Mouse (Mus musculus): ENCODE measurements around the gene Afmid.
"Not testable (repeated sequence)": the region's sequence is repeated elsewhere in the genome, so short reads cannot be mapped to it uniquely, and the experiment has no call there.

The Afmid gene

GRCm38 (mm10) chr11:117794035-117794551 is 31.6 kb upstream of the Afmid start:
- peak in 1 of 2 experiments; percentile 23 for DNase-seq (ENCODE audit: low spot score in 2 of 2)

DNA sequence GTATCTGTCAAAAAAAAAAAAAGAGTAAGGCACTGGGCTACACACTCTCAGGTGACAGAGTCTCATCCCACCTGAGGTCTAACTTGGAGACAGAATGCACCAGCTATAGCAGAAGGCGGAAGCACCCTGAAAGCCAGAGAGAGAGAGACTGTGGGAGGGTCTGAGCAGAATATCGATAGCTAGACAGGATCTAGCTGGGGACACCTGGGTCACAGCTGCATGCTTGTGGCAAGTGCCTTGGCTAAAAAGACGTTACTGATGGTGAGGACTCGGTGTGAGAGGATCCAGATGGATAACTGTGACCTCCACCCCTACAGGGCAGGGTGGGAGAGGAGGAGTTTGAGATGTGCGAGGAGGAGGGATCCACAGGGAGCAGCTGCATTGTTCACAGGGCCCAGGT is 28.8 kb upstream of the Afmid start:
- peak; percentile 42 to 50 for DNase-seq (ENCODE audit: low spot score in 2 of 2)

- peak; percentile 77 to 81 for DNase-seq (ENCODE audit: low spot score in 2 of 2)
These were observed 28.1 kb upstream of the Afmid start, which contains the start of gene 6030468B19Rik for GRCm38 (mm10) chr11:117797511-117798159. TSS of gene 6030468B19Rik (plus strand) at chr11:117797660.

DNA sequence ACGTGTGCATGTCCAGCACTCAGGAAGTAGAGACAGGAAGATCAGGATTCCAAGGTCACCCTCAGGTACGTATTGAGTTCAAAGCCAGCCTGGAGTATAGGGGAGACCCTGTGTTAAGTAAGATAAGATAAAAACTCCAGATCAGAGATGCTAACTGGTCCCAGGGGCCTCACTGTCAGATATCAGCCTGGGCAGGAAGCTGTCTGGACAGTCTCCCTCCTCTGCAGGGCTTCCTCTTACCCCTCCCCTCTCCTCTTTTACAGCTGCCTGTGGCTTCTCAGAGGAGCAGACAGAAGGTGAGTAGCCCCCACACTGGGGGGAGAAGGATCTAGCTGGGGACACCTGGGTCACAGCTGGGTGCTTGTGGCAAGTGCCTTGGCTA is 27.6 kb upstream of the Afmid start:
- DNase-seq (ENCODE audit: low spot score in 2 of 2), result peak; percentile 56 to 64

GRCm38 (mm10) chr11:117799174-117799573 is 26.6 kb upstream of the Afmid start:
- DNase-seq (ENCODE audit: low spot score in 2 of 2), result peak in 1 of 2 experiments; percentile 43

DNA sequence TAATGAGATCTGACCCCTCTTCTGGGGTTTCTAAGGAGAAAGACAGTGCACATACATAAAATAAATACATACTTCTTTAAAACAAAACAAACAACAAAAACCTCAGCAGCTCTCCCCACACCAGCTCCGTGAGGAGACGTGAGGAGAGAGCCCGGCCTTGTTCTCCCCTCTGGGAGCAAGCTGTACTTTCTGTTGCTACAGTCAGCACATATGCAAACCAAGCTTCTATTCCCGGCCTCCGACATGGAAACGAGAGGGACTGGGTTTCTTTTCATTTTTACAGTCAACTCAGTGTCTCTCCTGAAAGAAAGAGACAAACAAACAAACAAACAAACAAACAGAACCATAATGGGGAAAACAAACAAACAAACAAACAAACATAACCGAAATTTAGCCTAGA is 25.7 kb upstream of the Afmid start:
- no peak for DNase-seq (ENCODE audit: low spot score in 2 of 2)

DNA sequence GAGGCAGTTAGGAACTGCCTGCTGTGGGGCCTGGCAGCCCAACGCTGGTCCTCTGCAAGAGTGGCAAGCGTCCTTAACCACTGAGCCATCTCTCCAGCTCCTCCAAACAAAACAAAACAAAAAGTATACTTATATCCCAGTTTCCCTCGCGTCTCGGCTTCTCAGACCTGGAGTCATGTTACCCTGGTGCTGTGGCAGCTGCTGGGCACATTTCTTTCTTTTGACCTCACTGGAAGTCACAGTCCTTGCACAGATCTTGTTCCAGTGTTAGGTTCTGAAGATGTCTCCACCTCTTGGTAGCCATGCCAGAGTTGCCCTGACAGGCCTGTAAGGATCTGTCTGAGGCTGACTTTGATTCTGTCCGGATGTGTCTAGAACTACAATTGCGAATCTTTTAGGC is 24.1 kb upstream of the Afmid start:
- DNase-seq (ENCODE audit: low spot score in 2 of 2), result no peak

GRCm38 (mm10) chr11:117803166-117803688 is 22.5 kb upstream of the Afmid start:
- DNase-seq (ENCODE audit: low spot score in 2 of 2), result no peak

DNA sequence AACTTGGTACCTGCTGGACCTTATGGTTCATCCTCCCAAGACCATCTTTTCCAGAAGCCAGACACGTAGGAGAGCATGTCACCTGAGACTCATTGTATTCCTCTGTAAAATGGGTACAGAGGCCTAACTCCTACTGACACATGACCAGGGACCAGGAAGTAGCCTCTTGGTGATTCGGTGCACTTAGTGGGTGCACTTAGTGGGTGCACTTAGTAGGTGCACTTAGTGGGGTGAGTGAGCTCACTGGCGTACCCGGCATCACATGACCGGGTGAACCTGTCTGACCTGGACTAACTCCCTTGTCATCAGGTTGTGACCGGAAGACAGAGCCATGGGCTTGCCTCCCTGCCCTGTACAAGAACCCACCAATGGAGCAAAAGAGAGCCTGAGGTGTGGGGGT is 18.9 kb upstream of the Afmid start:
- no peak for DNase-seq (ENCODE audit: low spot score in 2 of 2)

- peak; percentile 83 to 85 for DNase-seq (ENCODE audit: low spot score in 2 of 2)
These were observed 16.1 kb upstream of the Afmid start, which contains the start of the genes Gm20708 and Syngr2 for GRCm38 (mm10) chr11:117809407-117810311. TSS of gene Gm20708 (plus strand) at chr11:117809668. TSS of gene Syngr2 (plus strand) at chr11:117809668.

- peak; percentile 79 to 91 for DNase-seq (ENCODE audit: low spot score in 2 of 2)
These were observed 15.2 kb upstream of the Afmid start for GRCm38 (mm10) chr11:117810401-117811046.

- DNase-seq (ENCODE audit: low spot score in 2 of 2), result no peak
These were observed 11.9 kb upstream of the Afmid start for GRCm38 (mm10) chr11:117813867-117814266.

DNA sequence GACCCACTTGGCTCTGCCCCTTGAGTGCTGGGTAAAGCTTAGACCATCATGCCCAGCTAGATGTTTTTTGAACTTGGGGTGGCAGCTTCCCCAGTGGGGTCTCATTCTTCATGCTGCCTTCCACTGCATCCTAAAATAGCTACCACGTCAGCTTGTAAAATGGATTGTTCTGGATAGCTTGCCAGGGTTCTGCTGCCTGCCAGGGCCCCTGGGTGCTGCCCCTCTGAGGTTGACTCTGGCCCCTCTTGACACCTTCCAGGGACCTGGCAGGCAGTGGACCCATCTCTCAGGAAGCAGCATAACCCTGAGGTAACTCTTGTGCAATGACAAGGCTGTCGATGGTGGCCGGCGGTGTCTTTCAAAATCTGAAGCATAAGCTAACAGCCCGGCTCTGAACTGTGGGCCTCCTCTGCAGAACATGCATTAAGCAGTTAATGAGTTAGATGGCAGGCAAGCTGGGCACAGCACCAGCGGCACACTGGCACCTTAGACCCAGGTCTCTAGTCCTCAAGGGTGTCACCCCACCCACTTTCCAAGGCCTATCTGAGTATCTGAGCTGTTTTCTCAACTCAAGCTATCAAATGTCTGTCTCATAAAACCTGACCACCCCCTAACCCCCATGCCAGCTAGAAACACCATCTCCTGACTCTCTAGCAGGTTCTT is 10.9 kb upstream of the Afmid start:
- no peak for DNase-seq (ENCODE audit: low spot score in 2 of 2)

DNA sequence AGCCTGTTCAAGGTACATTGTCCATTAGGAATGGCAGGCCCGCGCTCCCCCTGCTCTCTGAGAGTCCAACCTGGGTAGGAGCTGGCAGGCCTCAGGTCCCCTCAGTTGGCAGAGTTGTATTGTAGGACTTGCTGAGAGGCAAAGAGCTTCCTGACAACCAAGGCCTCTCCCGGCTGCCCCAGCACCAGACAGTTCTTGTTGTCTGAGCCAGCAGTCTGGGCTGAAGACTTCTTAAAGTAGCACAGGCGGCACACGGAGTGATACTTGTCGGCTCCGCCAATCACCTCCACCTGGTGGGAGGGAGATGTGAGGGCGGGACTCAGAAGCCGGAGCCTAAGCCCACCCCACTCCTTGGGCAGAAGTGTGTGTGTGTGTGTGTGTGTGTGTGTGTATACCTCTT is 9.9 kb upstream of the Afmid start:
- not testable (repeated sequence) for DNase-seq (ENCODE audit: low spot score in 2 of 2)

- no peak for DNase-seq (ENCODE audit: low spot score in 2 of 2)
These were observed 9.2 kb upstream of the Afmid start for GRCm38 (mm10) chr11:117816389-117816996.

GRCm38 (mm10) chr11:117819095-117819494 is 6.6 kb upstream of the Afmid start:
- DNase-seq (ENCODE audit: low spot score in 2 of 2), result no peak

GRCm38 (mm10) chr11:117820173-117820572 is 5.6 kb upstream of the Afmid start:
- DNase-seq (ENCODE audit: low spot score in 2 of 2), result no peak

DNA sequence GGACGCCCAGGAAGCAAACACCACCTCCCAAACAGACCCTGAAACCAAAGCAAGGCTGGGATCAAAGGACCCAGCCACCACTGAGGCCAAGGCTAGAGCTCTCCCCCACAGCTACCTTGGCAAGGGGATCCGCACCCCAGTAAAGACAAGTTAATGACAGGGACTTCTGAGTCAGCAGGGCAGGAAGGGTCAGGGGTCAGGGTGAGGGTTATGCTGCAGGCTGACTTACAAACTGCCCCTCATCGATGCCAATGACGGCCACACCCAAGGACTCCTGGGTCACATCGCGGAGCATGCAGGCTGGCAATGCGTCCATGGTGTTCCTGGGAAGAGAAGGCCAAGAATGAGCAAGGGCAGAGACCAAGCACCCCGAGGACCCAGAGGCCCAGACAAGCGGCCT is 3.9 kb upstream of the Afmid start:
- DNase-seq (ENCODE audit: low spot score in 2 of 2), result no peak

DNA sequence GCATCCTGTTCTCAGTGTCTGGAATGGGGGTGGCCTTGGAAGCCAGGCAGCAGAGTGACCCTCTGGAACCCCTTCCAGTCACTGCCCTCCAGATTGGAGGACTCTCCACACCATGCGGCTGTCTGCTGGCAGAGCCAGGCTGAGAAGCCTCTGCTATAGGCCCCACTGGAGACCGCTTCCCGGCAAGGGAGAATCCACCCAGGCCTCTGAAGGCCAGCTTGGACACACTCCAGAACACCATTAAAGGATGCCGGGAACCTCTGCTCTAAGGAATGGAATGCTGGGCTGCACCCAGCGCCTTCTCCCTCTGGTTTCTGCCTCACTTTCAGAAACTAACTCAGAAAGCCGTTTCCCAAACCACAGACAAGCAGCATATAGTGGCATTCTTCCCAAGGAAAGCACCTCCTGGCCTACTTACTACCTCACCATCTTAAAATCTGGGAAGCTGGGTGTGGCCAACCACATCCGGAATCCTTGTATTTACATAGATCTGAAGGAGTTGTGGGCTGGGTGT is 2.9 kb upstream of the Afmid start:
- no peak for DNase-seq (ENCODE audit: low spot score in 2 of 2)

DNA sequence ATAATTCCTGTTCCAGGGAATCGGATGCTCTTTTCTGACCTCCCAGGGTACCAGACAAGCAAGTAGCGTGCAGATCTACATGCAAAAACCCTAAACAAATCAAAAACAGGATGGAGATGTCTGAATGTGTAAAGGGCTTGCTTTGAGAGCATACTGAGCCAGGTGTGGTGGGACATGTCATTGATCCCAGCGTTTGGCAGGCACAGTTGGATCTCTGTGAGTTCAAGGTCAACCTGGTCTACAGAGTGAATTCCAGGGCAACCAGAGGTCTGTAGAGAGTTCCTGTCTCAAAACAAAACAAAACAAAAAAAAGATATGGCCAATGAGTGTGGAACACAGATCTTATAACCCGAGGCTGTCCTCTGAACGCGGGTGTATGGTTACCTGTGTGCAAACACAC is 2.3 kb upstream of the Afmid start:
- DNase-seq (ENCODE audit: low spot score in 2 of 2), result no peak
